Mouse (Mus musculus) forebrain, embryonic 14.5 days (tissue): ENCODE data around the gene Rarg. TPM values are rescaled to one million over a fixed set of nuclear protein-coding genes. Genes with fewer than 3 reads are reported as not detected.

Source experiments
- ATAC-seq: fragments of 200-750 bp; cut with Nextera tagmentation; 2 replicates; pipeline ENCODE4 v1.8.0; 2017; ENCODE audit warnings: mild to moderate bottlenecking, moderate library complexity
- DNase-seq: peaks from one replicate; pipeline ENCODE4 v3.0.0-alpha.2; 2015; ENCODE audit warnings: low spot score
- H3K27ac ChIP-seq: fragments of 300-500 bp; sonication (generic); 2 replicates; pipeline ENCODE4 v1.5.1; 2014; ENCODE audit warnings: low read depth, mild to moderate bottlenecking, control low read depth, low read length, moderate library complexity
- H3K27me3 ChIP-seq: fragments of 300-500 bp; sonication (generic); replicated peaks from 2 replicates; pipeline ENCODE4 v1.6.1; 2014; ENCODE audit warnings: low read length, control low read depth, mixed read lengths; ENCODE audit not compliant: control insufficient read depth, insufficient read depth
- H3K36me3 ChIP-seq: fragments of 300-500 bp; sonication (generic); 2 replicates; pipeline ENCODE4 v1.6.1; 2014; ENCODE audit warnings: low read length, control low read depth; ENCODE audit not compliant: control insufficient read depth, insufficient read depth
- H3K4me1 ChIP-seq: fragments of 300-500 bp; sonication (generic); 2 replicates; pipeline ENCODE4 v1.6.1; 2014; ENCODE audit warnings: antibody characterized with exemption, low read length, control low read depth; ENCODE audit not compliant: control insufficient read depth, insufficient read depth
- H3K4me2 ChIP-seq: fragments of 300-500 bp; sonication (generic); 2 replicates; pipeline ENCODE4 v1.6.1; 2014; ENCODE audit warnings: mild to moderate bottlenecking, control low read depth, low read length
- H3K4me3 ChIP-seq: fragments of 300-500 bp; sonication (generic); 2 replicates; pipeline ENCODE4 v1.5.1; 2014; ENCODE audit warnings: low read depth, low read length, control low read depth
- H3K9ac ChIP-seq: fragments of 300-500 bp; sonication (generic); 2 replicates; pipeline ENCODE4 v1.6.1; 2014; ENCODE audit warnings: mild to moderate bottlenecking, low read length, control low read depth, moderate library complexity
- H3K9me3 ChIP-seq: fragments of 300-500 bp; sonication (generic); replicated peaks from 2 replicates; pipeline ENCODE4 v1.6.1; 2016; ENCODE audit warnings: low read length, control low read depth, mixed read lengths; ENCODE audit not compliant: control insufficient read depth
- WGBS: fragments of 180-500 bp; shearing (Covaris S2); extraction: QIAGEN DNeasy Blood & Tissue Kit; methylation state at CpG from one replicate; pipeline ENCODE4 v1.1.7; 2014; 5-methylcytosine and 5-hydroxymethylcytosine counted together
- polyA plus RNA-seq: library from polyadenylated mRNA; unstranded; fragments of >200 nt; fragmentation: Nextera tagmentation; extraction: Ambion mirVana; gene quantifications from 2 replicates; pipeline ENCODE4 v1.2.1, GENCODE M21; 2014

Gene Rarg
- polyA plus RNA-seq, 1 experiment from 2014 or later, result 4.0 TPM

- Histone ChIP-seq H3K9me3 (no peaks in the 10 kb centered on the region), H3K9ac (no peak overlapping the region)
- DNase-seq, result no peak
Measured at GRCm38 (mm10) chr15:102192271-102192812, 65.0 kb downstream of the Rarg start.

GRCm38 (mm10) chr15:102191699-102192098 lies 65.6 kb downstream of the Rarg start:
- WGBS, result 82% methylated on average over 7 of the region's 7 CpGs
- ATAC-seq (no peak), DNase-seq (no peak)
- Histone ChIP-seq H3K27me3 (no peaks in the 10 kb centered on the region), H3K4me2 (no peak overlapping the region), H3K36me3 (peaks cover 5% of the 10 kb centered on the region), H3K9me3 (no peaks in the 10 kb centered on the region), H3K27ac (no peak overlapping the region), H3K4me1 (no peaks in the 10 kb centered on the region), H3K9ac (no peak overlapping the region), H3K4me3 (no peak overlapping the region)

More at GRCm38 (mm10) chr15:102192271-102192812, 65.0 kb downstream of the Rarg start:
- 89% methylated on average over 7 of the region's 7 CpGs for WGBS
- H3K4me3 ChIP-seq, result no peak overlapping the region
- H3K27ac ChIP-seq, result no peak overlapping the region
- H3K4me2 ChIP-seq, result no peak overlapping the region
- no peak for ATAC-seq
- no peaks in the 10 kb centered on the region for H3K27me3 ChIP-seq
- H3K36me3 ChIP-seq, result no peaks in the 10 kb centered on the region
- no peaks in the 10 kb centered on the region for H3K4me1 ChIP-seq

GRCm38 (mm10) chr15:102188883-102189282 lies 68.4 kb downstream of the Rarg start:
- 62% methylated on average over 6 of the region's 6 CpGs for WGBS
- Histone ChIP-seq H3K4me1 (no peaks in the 10 kb centered on the region), H3K27ac (no peak overlapping the region), H3K27me3 (no peaks in the 10 kb centered on the region), H3K4me3 (no peak overlapping the region), H3K9me3 (no peaks in the 10 kb centered on the region), H3K36me3 (peaks cover 11% of the 10 kb centered on the region), H3K9ac (no peak overlapping the region), H3K4me2 (no peak overlapping the region)
- ATAC-seq (no peak), DNase-seq (no peak)

GRCm38 (mm10) chr15:102188096-102188495 lies 69.2 kb downstream of the Rarg start:
- no peaks in the 10 kb centered on the region for H3K4me1 ChIP-seq
- no peaks in the 10 kb centered on the region for H3K27me3 ChIP-seq
- 90% methylated on average over 10 of the region's 10 CpGs for WGBS
- no peak overlapping the region for H3K4me3 ChIP-seq
- no peak overlapping the region for H3K27ac ChIP-seq
- ATAC-seq (no peak), DNase-seq (no peak)
- no peak overlapping the region for H3K9ac ChIP-seq
- peaks cover 11% of the 10 kb centered on the region for H3K36me3 ChIP-seq
- no peaks in the 10 kb centered on the region for H3K9me3 ChIP-seq
- no peak overlapping the region for H3K4me2 ChIP-seq

- Histone ChIP-seq H3K27me3 (no peaks in the 10 kb centered on the region), H3K9me3 (no peaks in the 10 kb centered on the region), H3K4me3 (no peak overlapping the region), H3K4me2 (no peak overlapping the region), H3K36me3 (peaks cover 11% of the 10 kb centered on the region), H3K4me1 (no peaks in the 10 kb centered on the region), H3K27ac (no peak overlapping the region), H3K9ac (no peak overlapping the region)
- 92% methylated on average over 10 of the region's 11 CpGs for WGBS
- DNase-seq (no peak), ATAC-seq (no peak)
Measured at GRCm38 (mm10) chr15:102186239-102186638, 71.1 kb downstream of the Rarg start.

Other genes starting within 250 kb of the Rarg start
- gene Krt18, start 229.3 kb downstream of the Rarg start, polyA plus RNA-seq, result 5.6 and 7.1 TPM in 2 replicates
- gene Eif4b, start 183.7 kb downstream of the Rarg start, polyA plus RNA-seq, result 99.3 and 100 TPM in 2 replicates
- 5.5 and 8.2 TPM in 2 replicates for gene Tns2, start 157.1 kb downstream of the Rarg start, polyA plus RNA-seq
- 20.9 and 28.1 TPM in 2 replicates for gene Spryd3, start 121.3 kb downstream of the Rarg start, polyA plus RNA-seq
- 1.3 and 1.6 TPM in 2 replicates for gene Igfbp6, start 113.2 kb downstream of the Rarg start, polyA plus RNA-seq
- not detected in 2 replicates for gene Soat2, start 107.0 kb downstream of the Rarg start, polyA plus RNA-seq
- gene Zfp740, start 54.3 kb downstream of the Rarg start, polyA plus RNA-seq, result 52.1 and 60.4 TPM in 2 replicates
- 23.3 and 25.6 TPM in 2 replicates for gene Csad, start 52.8 kb downstream of the Rarg start, polyA plus RNA-seq
- gene Itgb7, start 25.6 kb downstream of the Rarg start, polyA plus RNA-seq, result 0.38 and 0.49 TPM in 2 replicates
- gene Gm9918, start 13.0 kb upstream of the Rarg start, polyA plus RNA-seq, result not detected in 2 replicates
- gene Mfsd5, start 21.9 kb upstream of the Rarg start, polyA plus RNA-seq, result 43.8 and 48.8 TPM in 2 replicates
- 11.5 and 13.5 TPM in 2 replicates for gene Espl1, start 38.7 kb upstream of the Rarg start, polyA plus RNA-seq
- 509 and 642 TPM in 2 replicates for gene Pfdn5, start 68.6 kb upstream of the Rarg start, polyA plus RNA-seq
- 90.9 and 108 TPM in 2 replicates for gene Myg1, start 74.2 kb upstream of the Rarg start, polyA plus RNA-seq
- gene Aaas, start 93.3 kb upstream of the Rarg start, polyA plus RNA-seq, result 43.2 and 48.2 TPM in 2 replicates
- 0.33 and 0.39 TPM in 2 replicates for gene Sp7, start 109.7 kb upstream of the Rarg start, polyA plus RNA-seq
- gene Sp1, start 148.6 kb upstream of the Rarg start, polyA plus RNA-seq, result 6.6 and 7.0 TPM in 2 replicates
- 0.11 and 0.25 TPM in 2 replicates for gene Amhr2, start 187.8 kb upstream of the Rarg start, polyA plus RNA-seq
- 103 and 116 TPM in 2 replicates for gene Prr13, start 201.5 kb upstream of the Rarg start, polyA plus RNA-seq
- 187 and 226 TPM in 2 replicates for gene Pcbp2, start 213.0 kb upstream of the Rarg start, polyA plus RNA-seq
- gene Gm10337, start 246.2 kb upstream of the Rarg start, polyA plus RNA-seq, result 13.4 TPM in 1 of 2 replicates, not detected in the other